Mouse (Mus musculus) forebrain, embryonic 14.5 days (tissue): ENCODE data around the gene Sf3a3. TPM values are rescaled to one million over a fixed set of nuclear protein-coding genes. Genes with fewer than 3 reads are reported as not detected.

ENCODE experiments used
- ATAC-seq: fragments of 200-750 bp; cut with Nextera tagmentation; 2 replicates; pipeline ENCODE4 v1.8.0; 2017; ENCODE audit warnings: mild to moderate bottlenecking, moderate library complexity
- DNase-seq: peaks from one replicate; pipeline ENCODE4 v3.0.0-alpha.2; 2015; ENCODE audit warnings: low spot score
- H3K27ac ChIP-seq: fragments of 300-500 bp; sonication (generic); 2 replicates; pipeline ENCODE4 v1.5.1; 2014; ENCODE audit warnings: low read depth, mild to moderate bottlenecking, control low read depth, low read length, moderate library complexity
- H3K27me3 ChIP-seq: fragments of 300-500 bp; sonication (generic); replicated peaks from 2 replicates; pipeline ENCODE4 v1.6.1; 2014; ENCODE audit warnings: low read length, control low read depth, mixed read lengths; ENCODE audit not compliant: control insufficient read depth, insufficient read depth
- H3K36me3 ChIP-seq: fragments of 300-500 bp; sonication (generic); 2 replicates; pipeline ENCODE4 v1.6.1; 2014; ENCODE audit warnings: low read length, control low read depth; ENCODE audit not compliant: control insufficient read depth, insufficient read depth
- H3K4me1 ChIP-seq: fragments of 300-500 bp; sonication (generic); 2 replicates; pipeline ENCODE4 v1.6.1; 2014; ENCODE audit warnings: antibody characterized with exemption, low read length, control low read depth; ENCODE audit not compliant: control insufficient read depth, insufficient read depth
- H3K4me2 ChIP-seq: fragments of 300-500 bp; sonication (generic); 2 replicates; pipeline ENCODE4 v1.6.1; 2014; ENCODE audit warnings: mild to moderate bottlenecking, control low read depth, low read length
- H3K4me3 ChIP-seq: fragments of 300-500 bp; sonication (generic); 2 replicates; pipeline ENCODE4 v1.5.1; 2014; ENCODE audit warnings: low read depth, low read length, control low read depth
- H3K9ac ChIP-seq: fragments of 300-500 bp; sonication (generic); 2 replicates; pipeline ENCODE4 v1.6.1; 2014; ENCODE audit warnings: mild to moderate bottlenecking, low read length, control low read depth, moderate library complexity
- H3K9me3 ChIP-seq: fragments of 300-500 bp; sonication (generic); replicated peaks from 2 replicates; pipeline ENCODE4 v1.6.1; 2016; ENCODE audit warnings: low read length, control low read depth, mixed read lengths; ENCODE audit not compliant: control insufficient read depth
- WGBS: fragments of 180-500 bp; shearing (Covaris S2); extraction: QIAGEN DNeasy Blood & Tissue Kit; methylation state at CpG from one replicate; pipeline ENCODE4 v1.1.7; 2014; 5-methylcytosine and 5-hydroxymethylcytosine counted together
- polyA plus RNA-seq: library from polyadenylated mRNA; unstranded; fragments of >200 nt; fragmentation: Nextera tagmentation; extraction: Ambion mirVana; gene quantifications from 2 replicates; pipeline ENCODE4 v1.2.1, GENCODE M21; 2014

Gene Sf3a3
- polyA plus RNA-seq, 1 experiment from 2014 or later, result 118 TPM

GRCm38 (mm10) chr4:124694572-124694971, 20.0 kb upstream of the Sf3a3 start:
- Histone ChIP-seq H3K9me3 (no peaks in the 10 kb centered on the region), H3K27ac (no peak overlapping the region), H3K27me3 (no peaks in the 10 kb centered on the region), H3K9ac (no peak overlapping the region), H3K4me1 (peaks cover 5% of the 10 kb centered on the region; the same call in 1 of the 2 replicates), H3K36me3 (0 out of 2 replicates have a peak, but pooled peaks cover 8% of the 10 kb centered on the region), H3K4me3 (no peak overlapping the region), H3K4me2 (no peak overlapping the region)
- DNase-seq, result no peak
- WGBS, result 84% methylated on average over 2 of the region's 2 CpGs
- ATAC-seq, result no peak

DNA sequence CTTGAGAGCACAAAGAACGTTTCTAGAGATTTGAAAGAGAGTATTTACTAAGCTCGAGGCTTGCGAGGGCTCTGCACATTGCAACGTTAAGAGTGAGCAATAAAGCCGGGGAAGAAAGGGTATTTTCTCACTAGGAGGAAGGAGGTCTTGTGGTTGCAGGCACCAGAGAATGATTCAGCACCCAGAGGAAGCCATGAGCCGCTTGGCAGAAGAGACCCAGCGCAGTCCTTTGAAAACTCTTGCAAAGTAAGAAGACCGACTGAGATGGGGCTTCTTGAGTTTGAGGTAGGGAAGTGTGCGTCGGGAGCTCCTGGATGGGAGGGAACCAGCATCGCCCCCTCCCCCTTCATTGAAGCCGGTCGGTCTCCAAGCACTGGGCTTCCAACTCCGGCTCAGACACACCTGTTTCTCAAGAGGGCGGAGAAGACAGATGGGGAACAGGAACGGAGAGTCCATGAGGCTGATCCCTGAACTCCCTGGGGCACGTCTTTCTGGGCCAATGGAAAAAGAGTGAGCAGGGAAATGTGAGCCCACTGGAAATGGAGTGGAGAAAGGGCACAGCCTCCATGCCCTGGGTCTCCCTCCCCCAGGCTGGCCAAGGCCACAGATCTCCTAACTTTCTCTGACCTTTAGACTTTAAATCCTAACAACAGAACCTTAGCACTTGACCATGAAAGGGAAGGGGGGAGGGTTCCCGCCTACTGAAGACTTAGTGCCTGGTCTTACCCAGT, 18.6 kb upstream of the Sf3a3 start:
- Histone ChIP-seq H3K9me3 (no peaks in the 10 kb centered on the region), H3K36me3 (0 out of 2 replicates have a peak, but pooled peaks cover 4% of the 10 kb centered on the region), H3K4me2 (no peak overlapping the region), H3K27ac (no peak overlapping the region), H3K27me3 (0 out of 2 replicates have a peak, but pooled peaks cover 2% of the 10 kb centered on the region), H3K9ac (no peak overlapping the region), H3K4me1 (peaks cover 6% of the 10 kb centered on the region), H3K4me3 (no peak overlapping the region)
- DNase-seq (no peak), ATAC-seq (no peak)
- 15% methylated on average over 18 of the region's 18 CpGs for WGBS

DNA sequence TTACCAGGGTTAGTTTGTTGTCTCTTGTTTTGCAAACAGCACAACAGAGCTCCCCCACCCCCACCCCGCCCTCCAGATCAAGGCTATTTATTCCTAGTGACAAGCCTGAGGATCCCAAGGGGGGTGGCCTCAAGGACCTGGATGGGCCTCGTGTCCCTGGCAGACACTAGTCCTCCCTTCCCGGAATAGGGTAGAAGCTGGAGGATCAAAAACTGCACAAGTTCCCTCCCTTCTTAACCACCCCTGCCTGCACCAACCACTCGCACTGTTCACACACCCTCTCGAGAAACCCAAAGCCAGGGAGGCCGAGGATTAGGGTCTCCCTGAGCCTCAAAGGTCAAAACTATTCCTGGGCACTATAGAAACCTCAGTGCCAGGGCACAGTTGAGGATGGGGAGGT, 14.8 kb upstream of the Sf3a3 start:
- H3K27ac ChIP-seq, result no peak overlapping the region
- 11% methylated on average over 6 of the region's 6 CpGs for WGBS
- peak overlapping the region; percentile 57; the same call in 1 of the 2 replicates for H3K4me3 ChIP-seq
- H3K4me2 ChIP-seq, result peak overlapping the region; percentile 99
- H3K9ac ChIP-seq, result no peak overlapping the region
- H3K4me1 ChIP-seq, result peaks cover 20% of the 10 kb centered on the region
- H3K9me3 ChIP-seq, result no peaks in the 10 kb centered on the region
- H3K36me3 ChIP-seq, result no peaks in the 10 kb centered on the region
- H3K27me3 ChIP-seq, result 0 out of 2 replicates have a peak, but pooled peaks cover 4% of the 10 kb centered on the region
- DNase-seq (no peak), ATAC-seq (no peak)

DNA sequence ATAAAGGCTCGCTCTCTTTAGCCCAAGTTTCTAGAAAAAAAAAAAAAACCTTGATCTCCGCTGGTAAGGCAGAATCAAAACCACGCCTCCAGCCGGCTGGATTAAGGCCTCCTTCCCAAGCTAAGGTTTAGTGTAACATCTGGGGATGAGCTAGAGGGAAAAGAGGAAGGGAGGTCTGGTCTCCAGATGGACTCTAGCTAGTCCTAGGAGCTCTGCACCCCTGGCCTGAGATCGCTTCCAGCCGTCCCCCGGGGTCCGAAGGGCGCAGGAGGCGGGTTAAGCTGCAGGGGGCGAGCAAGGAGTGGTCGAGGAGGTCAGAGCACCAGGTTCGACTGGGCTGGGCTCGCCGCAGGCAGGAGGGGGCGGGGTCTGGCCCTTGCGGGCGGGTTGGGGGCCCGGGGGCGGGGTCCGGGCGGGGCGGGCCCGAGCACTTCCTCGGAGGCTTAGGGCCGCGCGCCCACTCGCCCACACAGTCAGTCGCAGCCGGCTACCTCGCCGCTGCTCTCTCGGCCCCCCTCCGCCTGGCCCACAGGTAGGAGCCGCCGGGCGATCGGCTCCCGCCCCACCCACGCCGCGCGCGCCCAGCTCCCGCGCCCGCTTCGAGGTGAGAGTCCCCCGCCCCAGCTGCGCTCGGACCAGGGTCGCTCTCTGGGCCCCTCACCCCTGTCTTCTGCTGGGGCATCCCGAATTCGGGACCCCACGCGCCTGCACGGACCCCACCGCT, 14.2 kb upstream of the Sf3a3 start, which contains the start of gene Fhl3:
Gene Fhl3 (plus strand): TSS at position 454 of the 724 bp plus-strand sequence.
- Histone ChIP-seq H3K4me3 (peak within 1 kb of the TSS; percentile 57), H3K4me2 (peak within 1 kb of the TSS; percentile 99), H3K4me1 (peaks cover 21% of the 10 kb centered on the region), H3K9ac (peak within 1 kb of the TSS; percentile 70), H3K9me3 (no peaks in the 10 kb centered on the region), H3K27ac (no peak within 1 kb of the TSS; the same call in 1 of the 2 replicates), H3K36me3 (no peaks in the 10 kb centered on the region), H3K27me3 (0 out of 2 replicates have a peak, but pooled peaks cover 4% of the 10 kb centered on the region)
- ATAC-seq, result peak; percentile 62
- under 1% methylated on average over 38 of the region's 59 CpGs for WGBS
- peak; percentile 47 for DNase-seq

DNA sequence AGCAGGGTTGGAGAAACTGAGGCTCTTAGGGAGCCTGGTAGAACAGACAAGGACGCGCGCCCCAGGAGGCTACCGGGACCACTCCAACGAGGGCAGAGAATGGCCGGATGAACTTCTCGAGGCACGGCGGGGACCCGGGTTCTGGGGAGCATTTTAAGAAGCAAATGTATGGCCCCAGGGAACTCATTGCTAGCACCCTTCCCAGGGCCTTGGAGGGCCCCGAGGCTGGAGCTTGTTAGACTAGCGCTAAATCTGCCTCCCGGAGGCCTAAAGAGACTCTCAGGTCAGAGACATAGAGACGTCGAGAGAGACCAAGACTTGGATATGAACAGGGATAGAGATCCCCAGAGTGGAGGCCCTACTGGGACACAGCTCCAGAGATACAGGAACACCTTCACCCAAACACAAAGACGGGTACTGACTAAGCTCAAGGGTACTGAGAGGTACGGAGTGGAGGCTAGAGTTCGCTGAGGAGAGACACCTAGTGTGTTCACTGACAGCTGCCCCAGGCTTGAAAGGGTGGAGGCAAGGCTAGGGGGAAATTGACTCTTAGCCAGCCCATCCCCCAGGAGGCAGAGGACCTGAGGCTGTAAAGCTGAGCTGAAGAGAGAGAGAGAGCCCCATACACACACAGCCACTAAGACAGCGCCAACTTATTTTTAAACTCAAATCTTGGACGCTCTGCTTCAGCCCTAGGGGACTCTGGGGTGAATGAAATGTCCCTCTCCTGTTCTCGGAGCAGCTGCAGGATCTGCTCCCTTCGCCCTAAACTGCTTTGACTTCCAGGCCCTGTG, 13.3 kb upstream of the Sf3a3 start:
- Histone ChIP-seq H3K27ac (no peak overlapping the region; the same call in 1 of the 2 replicates), H3K4me3 (peak overlapping the region; percentile 57), H3K9ac (peak overlapping the region; percentile 70), H3K36me3 (no peaks in the 10 kb centered on the region), H3K4me2 (peak overlapping the region; percentile 99), H3K9me3 (no peaks in the 10 kb centered on the region), H3K4me1 (peaks cover 21% of the 10 kb centered on the region), H3K27me3 (0 out of 2 replicates have a peak, but pooled peaks cover 4% of the 10 kb centered on the region)
- ATAC-seq (peak; percentile 19; the same call in 1 of the 2 replicates), DNase-seq (peak; percentile 37)
- 5% methylated on average over 22 of the region's 22 CpGs for WGBS

GRCm38 (mm10) chr4:124701916-124702315, 12.7 kb upstream of the Sf3a3 start:
- H3K9ac ChIP-seq, result no peak overlapping the region
- 0 out of 2 replicates have a peak, but pooled peaks cover 4% of the 10 kb centered on the region for H3K27me3 ChIP-seq
- peak; percentile 10; the same call in 1 of the 2 replicates for ATAC-seq
- H3K27ac ChIP-seq, result peak overlapping the region; percentile 15; the same call in 1 of the 2 replicates
- WGBS, result 22% methylated on average over 4 of the region's 5 CpGs
- 0 out of 2 replicates have a peak overlapping the region, but pooled peaks have one; percentile 57 for H3K4me3 ChIP-seq
- peaks cover 21% of the 10 kb centered on the region for H3K4me1 ChIP-seq
- no peaks in the 10 kb centered on the region for H3K36me3 ChIP-seq
- peak; percentile 67 for DNase-seq
- peak overlapping the region; percentile 99 for H3K4me2 ChIP-seq
- H3K9me3 ChIP-seq, result no peaks in the 10 kb centered on the region

DNA sequence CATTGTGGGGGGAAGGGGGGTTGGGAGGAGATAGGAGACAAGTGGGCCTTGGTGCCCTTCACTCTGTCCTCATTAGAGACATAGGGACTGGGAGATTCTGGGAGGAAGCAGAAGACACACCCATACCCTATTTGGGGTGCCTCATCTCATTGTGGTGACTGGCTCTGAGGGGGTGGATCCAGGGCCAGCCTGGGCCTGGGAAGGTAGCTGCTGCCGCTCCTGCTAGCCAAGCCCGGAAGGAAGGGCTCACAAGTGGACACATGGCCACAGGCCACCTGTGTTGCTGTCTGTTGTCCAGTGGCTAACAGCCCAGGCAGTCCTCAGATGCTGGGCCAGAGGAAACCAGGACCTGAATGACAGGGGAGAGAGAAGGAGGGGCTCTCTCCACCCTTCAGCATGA, 11.2 kb upstream of the Sf3a3 start:
- Histone ChIP-seq H3K27me3 (0 out of 2 replicates have a peak, but pooled peaks cover 4% of the 10 kb centered on the region), H3K27ac (no peak overlapping the region; the same call in 1 of the 2 replicates)

More for the DNA sequence above, 11.2 kb upstream of the Sf3a3 start:
- Histone ChIP-seq H3K4me1 (peaks cover 21% of the 10 kb centered on the region), H3K4me2 (no peak overlapping the region), H3K36me3 (no peaks in the 10 kb centered on the region), H3K4me3 (no peak overlapping the region), H3K9ac (no peak overlapping the region), H3K9me3 (no peaks in the 10 kb centered on the region)
- no peak for ATAC-seq
- DNase-seq, result no peak
- 11% methylated on average over 2 of the region's 2 CpGs for WGBS
